Mouse (Mus musculus) inflammation-experienced regulatory T-cells (primary cell): ENCODE measurements around the gene Tcp10c. TPM values are rescaled to one million over a fixed set of nuclear protein-coding genes. Genes with fewer than 3 reads are reported as not detected.

Experiments
- polyA plus RNA-seq, 2 experiments: library from polyadenylated mRNA; unstranded; fragments of 100-300 nt; shearing (Covaris generic); gene quantifications; one replicate each; pipeline ENCODE4 v1.2.1; 2017

Tcp10c gene
- under 1 TPM; 0.12 to 0.82 TPM for polyA plus RNA-seq

DNA sequence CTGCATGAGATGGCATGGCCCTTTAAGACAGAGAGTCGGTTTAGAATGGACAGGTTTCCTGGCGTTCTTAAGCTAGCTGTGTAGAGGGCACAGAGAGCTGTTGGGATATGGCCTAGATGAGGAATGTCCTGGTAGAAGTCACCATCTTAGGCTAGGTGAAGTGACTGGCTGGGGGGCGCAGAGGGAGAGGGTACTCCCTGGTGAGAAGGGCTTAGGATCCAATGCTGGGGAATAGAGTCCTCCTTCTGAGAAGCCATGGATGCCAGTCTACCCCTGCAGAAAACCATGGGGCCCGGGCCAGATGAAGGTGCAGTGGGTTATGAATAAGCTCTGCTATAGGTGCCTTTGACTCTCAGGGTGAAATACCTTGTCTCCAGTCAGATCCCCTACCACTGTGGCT lies at the start of gene Tcp10c:
TSS of gene Tcp10c (plus strand) at position 52 of the 400 bp plus-strand sequence.

Other genes with a start within 250 kb of the Tcp10c start
- gene Unc93a, start 222.8 kb upstream of the Tcp10c start, polyA plus RNA-seq = under 1 TPM in 1 of 2 experiments, not detected in 1; 0.73 TPM
- 1 to 10 TPM in 1 of 2 experiments, under 1 TPM in 1; 0.64 to 2.5 TPM for gene Smok2a, start 133.4 kb upstream of the Tcp10c start, polyA plus RNA-seq
- 10 to 100 TPM in 1 of 2 experiments, under 1 TPM in 1; 0.92 to 10.6 TPM for gene Smok2b, start 124.3 kb upstream of the Tcp10c start, polyA plus RNA-seq